Mouse (Mus musculus) left cerebral cortex, postnatal 14 days (tissue): Measurements from ENCODE around the gene Deaf1. TPM values are rescaled to one million over a fixed set of nuclear protein-coding genes. Genes with fewer than 3 reads are reported as not detected.

Source experiments
- DNase-seq, 2 experiments: peaks; one replicate each; pipeline ENCODE4 v3.0.0; 2021 to 2022; ENCODE audit warnings: low spot score in 2 of 2, mixed read lengths in 1 of 2
- intact Hi-C: fragments of 180-260 bp; cut with DNase I; formaldehyde crosslinking; loops from one replicate; pipeline ENCODE4 v1.15.1; 2025
- long read RNA-seq, 2 experiments: library from polyadenylated mRNA; stranded (forward); transcript quantifications; one replicate each; pipeline ENCODE4 v2.0.0; 2021
- total RNA-seq, 2 experiments: library from RNA; stranded (reverse); gene quantifications; 2 replicates each; pipeline ENCODE4 v1.2.3; 2021

Gene Deaf1
- total RNA-seq = 100 to 1,000 TPM; 164 to 170 TPM
- long read RNA-seq, experiment 1, transcript Deaf1-201 (12 exons, 2,135 nt) = major isoform, 207 of 300 reads
- long read RNA-seq, experiment 1, partial matches to known transcripts = 12 of 300 reads
- long read RNA-seq, experiment 1, other reads (novel, unspliced or antisense) = 80 of 300 reads
- long read RNA-seq, experiment 2, transcript Deaf1-201 (12 exons, 2,135 nt) = major isoform, 244 of 352 reads
- long read RNA-seq, experiment 2, partial matches to known transcripts = 14 of 352 reads
- long read RNA-seq, experiment 2, other reads (novel, unspliced or antisense) = 94 of 352 reads

DNA sequence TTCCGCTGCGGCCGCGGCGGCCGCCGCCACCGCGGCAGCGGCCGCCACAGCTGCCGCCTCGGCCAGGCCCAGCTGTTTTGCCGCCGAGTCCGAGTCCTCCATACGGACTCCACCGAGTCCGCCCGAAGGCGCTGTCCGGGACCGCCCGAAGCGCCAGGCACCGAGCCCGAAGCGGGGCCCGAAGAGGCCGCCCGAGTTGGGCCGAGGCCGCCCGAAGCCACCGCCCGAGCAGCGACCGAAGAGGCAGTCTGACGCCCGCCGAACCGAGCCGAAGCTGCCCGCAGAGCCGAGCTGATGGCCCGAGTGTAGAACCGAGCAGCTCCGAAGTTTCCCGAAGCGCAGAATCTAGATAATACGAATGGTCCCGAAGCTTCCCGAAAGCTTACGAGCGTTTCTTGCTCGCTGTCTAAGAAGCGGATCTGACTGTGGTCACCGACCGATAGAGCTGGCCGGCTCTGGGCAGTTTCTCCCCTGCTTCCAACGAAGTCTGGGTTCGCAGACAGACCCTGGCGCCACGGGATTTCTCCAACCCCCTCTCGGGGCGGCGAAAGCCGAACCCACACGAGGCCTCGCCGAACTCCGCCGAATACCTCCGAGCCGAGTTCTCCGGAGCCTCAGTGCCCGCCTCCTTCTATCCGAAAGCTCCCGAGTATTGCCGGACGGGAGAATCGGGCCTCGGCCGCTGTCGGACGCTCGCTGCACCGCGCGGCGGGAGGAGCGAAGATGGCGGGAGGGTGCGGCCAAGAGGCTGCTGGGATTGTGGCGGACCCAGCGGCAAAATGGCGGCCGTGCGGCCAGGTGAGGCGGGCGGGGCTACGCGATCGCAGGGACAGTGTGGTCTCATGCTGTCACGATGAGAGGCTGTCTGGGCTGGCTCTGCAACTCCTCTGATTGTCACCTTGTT is at the start of gene Deaf1, which contains the start of gene Tmem80:
TSS of gene Deaf1 (minus strand) at position 222 of the 904 bp plus-strand sequence.
TSS of gene Tmem80 (plus strand) at position 271 of the 904 bp plus-strand sequence.
- DNase-seq = peak; percentile 100
- intact Hi-C loops = loop anchor here (5.0 kb wide), 1 partner anchor 35 kb away; no protein-coding TSS in a partner anchor

DNA sequence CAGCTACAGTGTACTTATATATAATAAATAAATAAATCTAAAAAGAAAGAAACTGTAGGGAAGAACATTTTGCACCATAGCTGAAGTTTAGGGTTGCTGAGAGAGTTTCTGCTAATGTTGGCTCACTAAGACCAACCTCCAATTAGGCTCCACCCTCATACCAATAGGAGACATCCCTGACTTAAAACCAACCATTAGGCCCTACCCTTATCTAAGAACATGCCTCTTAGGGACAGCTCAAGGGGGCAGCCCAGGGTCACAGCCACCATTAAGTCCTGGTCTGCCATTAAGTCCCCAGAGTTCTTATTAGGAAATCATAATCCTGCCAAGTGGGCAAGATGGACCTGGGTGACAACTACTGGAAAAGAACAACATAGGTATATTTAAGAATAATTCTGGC is 46.9 kb upstream of the Deaf1 start:
- DNase-seq = no peak
- intact Hi-C loops = no loop called here

DNA sequence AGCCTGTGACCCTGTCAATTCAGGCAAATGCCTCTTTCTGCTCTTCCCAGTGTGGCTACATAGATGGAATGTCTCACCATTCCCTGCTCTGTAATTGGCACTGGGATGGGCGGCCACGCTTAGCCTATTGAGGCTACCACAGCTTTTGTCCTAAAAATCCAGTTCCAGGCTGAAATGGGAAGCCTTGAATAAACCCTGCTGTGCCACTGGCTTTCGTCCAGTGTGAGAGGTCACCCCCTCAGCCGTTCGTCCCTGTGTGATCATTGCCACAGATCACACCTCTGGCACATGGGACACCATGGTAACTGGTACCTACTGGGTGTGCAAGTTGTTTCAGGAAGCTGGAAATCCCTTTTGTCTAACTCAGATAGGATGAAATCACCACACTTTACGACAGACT is 46.1 kb upstream of the Deaf1 start:
- intact Hi-C loops = no loop called here
- DNase-seq = no peak

DNA sequence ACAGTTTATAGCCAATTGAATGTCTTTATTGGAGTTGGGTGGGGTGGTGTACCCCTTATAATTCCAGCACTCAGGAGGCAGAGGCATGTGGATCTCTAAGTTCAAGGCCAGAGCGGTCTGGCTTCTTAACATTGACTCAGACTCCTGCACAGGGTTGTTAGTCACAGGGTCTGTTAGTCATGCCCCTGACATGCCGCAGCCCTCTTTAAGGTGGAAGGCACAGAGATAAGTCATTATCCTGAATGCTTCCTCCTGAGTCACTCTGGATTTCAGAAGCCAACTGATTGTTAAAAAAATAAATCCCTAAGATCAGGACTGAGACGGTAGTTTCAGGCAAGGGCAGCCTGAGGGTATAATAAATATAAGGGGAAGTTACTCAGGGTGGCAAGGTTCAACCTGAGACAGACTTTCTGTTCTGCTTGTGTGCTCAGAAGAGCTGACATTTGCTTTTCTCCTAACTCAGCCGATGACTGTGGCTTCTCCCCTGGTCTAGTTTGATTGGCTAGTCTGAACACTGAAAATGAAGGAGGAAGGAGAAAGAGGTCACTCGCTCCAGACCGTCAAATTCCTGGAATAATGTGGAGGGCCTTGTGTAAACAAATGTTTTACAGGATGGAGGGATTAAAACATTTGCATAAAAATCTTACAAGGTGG is 44.6 kb upstream of the Deaf1 start:
- intact Hi-C loops = no loop called here
- DNase-seq = no peak

DNA sequence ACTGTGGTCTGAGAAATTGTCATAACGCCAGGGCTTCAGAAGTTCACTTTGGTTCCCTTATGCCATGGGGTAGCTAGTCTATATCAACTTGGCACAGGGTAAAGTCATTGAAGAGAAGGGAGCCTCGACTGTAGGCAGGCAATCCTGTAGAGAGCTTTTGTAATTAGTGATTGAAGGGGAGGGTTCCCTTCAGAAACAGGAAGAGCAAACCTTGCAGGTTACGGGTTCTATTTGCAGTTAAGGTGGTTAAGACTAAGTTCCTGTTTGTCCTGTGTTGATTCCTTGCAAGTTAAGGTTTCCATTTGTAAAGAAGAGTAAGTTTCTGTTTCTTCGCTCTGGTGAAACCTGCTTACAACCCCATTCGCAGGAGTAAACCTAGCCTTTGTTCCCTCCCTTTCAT is 42.4 kb upstream of the Deaf1 start:
- no peak for DNase-seq
- intact Hi-C loops = loop anchor here (10.0 kb wide), 1 partner anchor 275 kb away; no protein-coding TSS in a partner anchor

GRCm38 (mm10) chr7:141367358-141367757 is 39.9 kb upstream of the Deaf1 start:
- intact Hi-C loops = loop anchor here (10.0 kb wide), 1 partner anchor 273 kb away; no protein-coding TSS in a partner anchor

DNA sequence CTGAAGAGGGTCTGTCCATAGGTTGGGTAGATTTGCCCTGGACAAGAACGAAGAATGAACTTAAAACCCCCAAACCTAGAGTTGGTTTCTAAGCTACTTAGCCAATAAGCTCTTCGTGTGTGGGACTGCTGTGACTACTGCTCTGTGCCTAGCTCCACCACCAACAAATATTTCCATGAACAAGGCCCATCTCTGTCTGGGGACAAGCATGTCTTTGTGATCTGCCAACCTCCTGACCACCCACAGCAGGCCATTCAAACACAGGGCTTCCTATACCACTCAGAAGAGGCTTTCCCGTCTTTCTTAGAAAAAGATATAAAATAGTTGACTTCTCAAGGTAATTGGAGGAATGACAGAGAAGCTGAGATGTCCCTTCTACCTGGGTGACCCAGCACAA is 37.6 kb upstream of the Deaf1 start:
- no peak for DNase-seq
- intact Hi-C loops = loop anchor here (10.0 kb wide), 1 partner anchor 270 kb away; no protein-coding TSS in a partner anchor

More at GRCm38 (mm10) chr7:141367358-141367757, 39.9 kb upstream of the Deaf1 start:
- no peak for DNase-seq

- intact Hi-C loops = loop anchor here (5.0 to 10.0 kb wide), 3 partner anchors 37 to 270 kb away; partner anchors contain the start of genes Deaf1, Irf7 and Tmem80
- DNase-seq = no peak
These were observed 37.0 kb upstream of the Deaf1 start for GRCm38 (mm10) chr7:141364349-141365048.

- intact Hi-C loops = loop anchor here (2.0 to 10.0 kb wide), 4 partner anchors 36 to 269 kb away; partner anchors contain the start of genes Deaf1, Irf7, Phrf1 and Tmem80
These were observed 36.2 kb upstream of the Deaf1 start for GRCm38 (mm10) chr7:141363752-141364125.

DNA sequence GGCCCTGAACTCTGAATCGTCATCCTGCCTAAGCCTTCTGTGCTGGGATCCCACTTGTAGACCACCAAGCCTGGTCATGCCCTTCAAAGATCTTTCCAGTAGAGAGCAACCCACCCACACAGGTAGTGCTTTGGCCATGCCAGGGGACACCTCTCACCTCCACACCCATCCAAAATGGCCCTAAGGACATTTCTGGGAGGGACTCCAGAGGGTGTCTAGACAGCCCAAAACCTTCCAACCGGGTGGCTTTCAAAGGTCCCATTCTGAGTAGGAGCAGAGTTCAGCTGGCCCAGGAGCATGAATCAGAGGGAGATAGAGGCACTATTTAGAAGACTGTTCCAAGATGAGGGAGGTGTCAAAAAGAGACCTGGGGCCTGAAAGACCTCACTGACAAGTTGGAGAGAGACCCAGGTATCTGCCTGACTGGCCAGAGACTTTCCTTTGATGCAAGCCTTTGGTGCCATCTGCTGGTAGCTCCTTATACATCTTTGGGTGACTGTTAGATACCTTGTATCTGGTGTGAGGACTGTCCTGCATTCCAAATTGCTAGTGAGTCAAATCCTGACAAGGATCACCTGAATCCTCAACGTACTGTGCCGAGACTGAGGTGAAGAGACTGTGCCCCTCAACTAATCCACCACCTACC is 35.7 kb upstream of the Deaf1 start:
- intact Hi-C loops = loop anchor here (2.0 to 10.0 kb wide), 4 partner anchors 36 to 268 kb away; partner anchors contain the start of genes Deaf1, Irf7, Phrf1 and Tmem80
- DNase-seq = peak; percentile 76 to 86

More at GRCm38 (mm10) chr7:141363752-141364125, 36.2 kb upstream of the Deaf1 start:
- DNase-seq = no peak

GRCm38 (mm10) chr7:141361510-141361909 is 34.0 kb upstream of the Deaf1 start:
- DNase-seq = no peak
- intact Hi-C loops = loop anchor here (5.0 to 10.0 kb wide), 3 partner anchors 34 to 267 kb away; partner anchors contain the start of genes Deaf1, Irf7 and Tmem80

GRCm38 (mm10) chr7:141356971-141357370 is 29.5 kb upstream of the Deaf1 start:
- DNase-seq = peak in 1 of 2 experiments; percentile 41
- intact Hi-C loops = no loop called here

- intact Hi-C loops = no loop called here
- peak; percentile 17 to 26 for DNase-seq
These were observed 28.3 kb upstream of the Deaf1 start for GRCm38 (mm10) chr7:141355626-141356326.

GRCm38 (mm10) chr7:141355051-141355450 is 27.6 kb upstream of the Deaf1 start:
- peak; percentile 18 to 33 for DNase-seq
- intact Hi-C loops = no loop called here

DNA sequence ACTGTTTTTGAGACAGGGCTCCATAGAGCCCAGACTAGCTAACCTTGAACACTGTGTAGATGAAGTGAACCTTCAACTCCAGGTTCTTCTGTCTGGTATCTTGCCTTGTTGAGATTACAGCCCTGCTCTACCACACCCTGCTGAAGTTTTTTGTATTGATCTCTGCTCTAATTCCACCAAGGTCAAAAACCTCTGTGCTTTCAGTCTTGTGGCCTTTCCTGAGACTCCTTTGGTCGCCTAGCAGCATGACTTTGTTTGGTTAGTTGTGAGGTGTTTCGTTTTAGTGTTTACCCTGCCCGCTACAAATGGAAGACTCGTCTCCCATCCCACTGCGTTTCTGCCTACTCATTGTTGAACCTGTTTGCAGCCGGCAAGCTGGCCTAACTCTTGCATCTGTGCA is 23.6 kb upstream of the Deaf1 start:
- DNase-seq = no peak
- intact Hi-C loops = no loop called here

DNA sequence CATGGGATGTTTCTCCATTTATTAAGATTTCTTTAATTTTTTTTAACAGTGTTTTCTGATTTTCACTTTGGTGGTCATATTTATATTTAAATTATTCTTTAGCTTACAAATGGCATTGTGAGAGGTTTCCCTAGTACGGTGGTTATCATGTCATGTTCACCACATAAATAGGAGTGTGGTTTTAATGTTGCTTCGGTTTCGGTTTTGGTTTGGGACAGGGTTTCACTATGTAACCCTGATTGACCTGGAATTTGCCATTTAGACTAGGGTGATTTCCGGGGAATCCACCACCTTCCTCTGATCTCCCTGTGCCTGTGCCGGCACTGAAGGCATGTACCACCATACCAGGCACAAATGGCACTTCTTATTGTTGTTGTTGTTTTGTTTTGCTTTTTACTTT is 17.3 kb upstream of the Deaf1 start:
- DNase-seq = no peak
- intact Hi-C loops = no loop called here

GRCm38 (mm10) chr7:141343696-141344095 is 16.2 kb upstream of the Deaf1 start:
- DNase-seq = no peak
- intact Hi-C loops = no loop called here

DNA sequence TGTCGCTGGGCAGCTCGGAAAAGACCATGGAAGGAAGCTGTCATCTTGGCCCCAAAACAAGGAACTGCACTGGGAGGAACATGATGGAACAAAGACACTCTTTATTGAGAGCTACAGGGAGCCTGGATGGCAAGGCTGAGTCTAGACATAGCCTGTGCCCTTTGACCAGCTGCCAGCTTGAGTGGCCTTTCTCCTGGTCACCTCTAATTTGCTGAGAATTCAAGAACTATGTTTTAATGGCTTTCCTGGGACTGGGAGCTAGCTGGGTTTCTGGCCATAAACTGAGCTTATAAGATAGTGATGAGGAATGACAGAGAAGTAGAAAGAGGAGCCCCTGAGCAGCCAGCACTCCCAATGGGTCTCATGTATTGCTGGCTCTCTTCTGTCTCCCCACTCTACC is 15.7 kb upstream of the Deaf1 start:
- DNase-seq = no peak
- intact Hi-C loops = no loop called here
